Mouse (Mus musculus) NIH3T3 (cell line): ENCODE data around the gene Crb1.
"Not testable (repeated sequence)": the region's sequence is repeated elsewhere in the genome, so short reads cannot be mapped to it uniquely, and the experiment has no call there.

Experiments used
- DNase-seq: peaks from one replicate; pipeline ENCODE4 v3.0.0-alpha.2; 2012; ENCODE audit warnings: low read depth

Crb1 gene

DNA sequence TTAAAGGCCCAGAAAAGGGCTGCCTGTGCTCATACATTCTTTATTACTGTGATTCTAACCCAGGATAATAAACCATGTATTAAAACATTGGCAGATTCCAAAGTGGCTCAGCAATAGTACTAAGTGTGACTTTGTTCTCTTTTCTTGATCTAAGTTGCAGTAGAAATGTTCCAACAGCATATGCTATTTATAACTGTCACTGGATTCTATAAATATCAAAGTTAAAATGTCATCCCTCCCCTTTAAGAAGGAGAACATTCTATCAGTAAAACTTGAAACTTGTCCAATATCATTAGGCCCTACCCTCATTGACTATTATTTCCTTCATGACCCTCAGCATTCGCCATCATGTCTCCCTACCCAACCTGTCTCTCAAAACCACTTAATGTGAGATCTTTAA is 48.1 kb downstream of the Crb1 start:
- no peak for DNase-seq

GRCm38 (mm10) chr1:139328286-139328685 is 48.6 kb downstream of the Crb1 start:
- DNase-seq = no peak

GRCm38 (mm10) chr1:139325378-139325777 is 51.5 kb downstream of the Crb1 start:
- no peak for DNase-seq

DNA sequence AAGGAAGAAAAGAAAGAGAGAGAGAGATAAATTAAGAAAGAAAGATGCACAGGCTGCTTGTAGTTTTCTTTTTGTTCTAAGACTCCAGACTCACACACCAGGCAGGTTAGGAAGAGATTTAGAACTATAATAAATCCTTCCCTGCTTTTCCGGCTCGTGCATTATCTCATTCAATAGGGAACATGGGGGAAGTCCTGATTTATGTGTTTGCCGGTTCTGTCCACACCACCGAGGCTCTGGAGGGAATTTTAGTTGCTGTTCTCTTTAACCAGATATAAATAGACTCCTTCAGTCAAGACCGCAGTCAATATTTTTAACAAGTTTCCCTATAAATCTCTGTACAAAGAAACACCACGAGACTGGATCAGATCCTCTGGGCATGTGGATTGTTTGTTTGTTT is 57.1 kb downstream of the Crb1 start:
- no peak for DNase-seq

GRCm38 (mm10) chr1:139314297-139314874 is 62.5 kb downstream of the Crb1 start:
- peak; percentile 26 for DNase-seq

GRCm38 (mm10) chr1:139308915-139309314 is 68.0 kb downstream of the Crb1 start:
- DNase-seq = no peak

GRCm38 (mm10) chr1:139302519-139302918 is 74.4 kb downstream of the Crb1 start:
- not testable (repeated sequence) for DNase-seq

- no peak for DNase-seq
Observed at GRCm38 (mm10) chr1:139301830-139302229, 75.1 kb downstream of the Crb1 start.

DNA sequence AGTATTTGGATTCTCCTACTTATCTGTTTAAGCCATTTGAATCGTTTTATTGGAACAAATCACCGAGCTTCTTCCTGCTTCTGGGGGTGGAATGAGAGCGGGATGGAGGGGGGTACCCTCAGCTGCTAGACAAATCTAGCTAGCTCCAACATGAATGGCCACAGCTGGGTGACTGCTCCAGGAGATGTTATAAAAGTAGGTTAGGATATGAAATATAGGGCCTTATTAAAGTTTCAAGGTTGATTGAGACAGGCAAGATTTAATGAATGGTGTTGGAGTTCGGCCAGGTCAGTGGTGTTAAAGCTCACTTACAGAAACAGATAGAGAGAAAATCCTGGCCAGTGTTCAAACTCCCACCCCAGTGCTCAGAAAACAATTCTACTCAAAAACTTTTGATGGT is 84.9 kb downstream of the Crb1 start:
- DNase-seq = no peak

GRCm38 (mm10) chr1:139291593-139291992 is 85.3 kb downstream of the Crb1 start:
- DNase-seq = no peak

GRCm38 (mm10) chr1:139276619-139277320 is 100.1 kb downstream of the Crb1 start:
- DNase-seq = peak; percentile 46

DNA sequence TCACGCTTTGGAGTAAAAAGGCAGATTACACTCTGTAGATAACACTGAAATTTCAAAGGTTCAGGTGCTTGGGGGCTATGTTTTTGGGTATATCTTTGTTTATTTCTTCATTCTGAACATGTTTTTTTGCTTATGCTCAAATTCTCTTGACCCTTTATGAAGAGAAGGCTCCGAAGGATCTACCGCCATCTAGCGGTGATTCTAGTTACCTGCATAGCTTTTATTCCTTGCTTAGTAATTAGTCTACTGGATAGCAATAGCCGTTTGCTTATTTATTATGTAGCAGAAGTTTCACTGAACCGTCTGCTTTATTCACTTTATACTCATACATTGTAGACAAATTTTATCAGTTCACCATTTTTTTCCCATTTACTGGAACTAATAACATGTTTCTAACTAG is 109.1 kb downstream of the Crb1 start:
- peak; percentile 92 for DNase-seq

- DNase-seq = no peak
Observed at GRCm38 (mm10) chr1:139264245-139264644, 112.7 kb downstream of the Crb1 start.

- DNase-seq = no peak
Observed at GRCm38 (mm10) chr1:139263158-139263557, 113.7 kb downstream of the Crb1 start.

DNA sequence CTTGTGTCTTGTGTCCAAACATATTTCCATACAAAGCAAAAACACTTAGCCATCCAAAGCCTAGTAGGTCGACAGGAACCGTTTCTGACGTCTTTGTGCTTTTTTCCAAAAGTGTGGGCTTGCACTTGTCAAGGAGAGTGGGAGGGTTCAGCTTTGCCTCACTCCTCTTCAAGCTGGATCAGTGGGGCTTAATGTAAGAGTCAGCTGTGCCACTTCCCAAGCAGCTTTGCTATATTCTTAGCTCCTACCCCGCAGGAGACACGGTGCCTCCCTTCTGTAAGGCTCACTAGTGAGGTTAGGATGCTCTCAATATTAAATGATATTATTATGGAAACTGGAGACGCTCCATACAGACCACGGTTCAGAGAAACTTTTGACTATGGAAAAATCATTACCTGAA is 121.3 kb downstream of the Crb1 start:
- DNase-seq = no peak

GRCm38 (mm10) chr1:139252041-139252440 is 124.9 kb downstream of the Crb1 start:
- no peak for DNase-seq

DNA sequence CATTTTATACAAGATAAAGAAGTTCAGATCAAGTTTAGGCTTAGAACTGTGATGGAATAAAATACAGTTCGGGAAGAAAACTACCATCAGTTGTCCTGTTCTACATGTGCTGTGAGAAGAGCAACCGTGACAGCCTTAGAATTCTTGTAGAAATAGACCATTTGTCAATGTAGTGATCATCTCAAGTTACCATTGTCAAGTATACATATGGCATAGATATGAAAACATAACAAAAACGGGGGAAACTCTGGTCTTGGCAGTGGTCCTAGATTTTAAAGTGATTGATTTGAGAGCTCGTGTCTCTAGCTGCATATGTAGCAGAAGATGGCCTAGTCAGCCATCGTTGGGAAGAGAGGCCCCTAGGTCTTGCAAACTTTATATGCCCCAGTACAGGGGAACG is 127.7 kb downstream of the Crb1 start:
- no peak for DNase-seq

GRCm38 (mm10) chr1:139246723-139247380 is 130.0 kb downstream of the Crb1 start:
- peak; percentile 14 for DNase-seq

GRCm38 (mm10) chr1:139236794-139237193 is 140.1 kb downstream of the Crb1 start:
- no peak for DNase-seq

- no peak for DNase-seq
Observed at GRCm38 (mm10) chr1:139234611-139235568, 142.0 kb downstream of the Crb1 start.

DNA sequence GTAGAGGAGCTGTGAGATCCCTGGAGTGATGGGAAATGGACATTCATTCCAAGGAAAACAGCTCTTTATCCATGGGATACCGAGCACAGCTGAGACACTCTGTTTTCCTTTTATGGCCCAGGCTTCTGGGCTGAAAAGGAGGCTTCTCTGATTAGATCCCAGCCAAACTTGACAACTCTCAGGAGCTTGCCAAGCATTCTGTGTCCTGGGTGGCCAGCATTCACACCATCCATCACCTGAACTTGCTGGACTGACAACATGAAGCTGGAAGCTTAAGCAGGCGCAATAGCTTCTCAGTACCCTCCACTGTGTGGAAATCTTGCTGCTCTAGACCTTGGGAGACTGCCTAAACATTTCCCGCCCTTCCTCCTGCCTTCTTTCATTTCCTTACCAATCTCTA is 144.3 kb downstream of the Crb1 start:
- no peak for DNase-seq

DNA sequence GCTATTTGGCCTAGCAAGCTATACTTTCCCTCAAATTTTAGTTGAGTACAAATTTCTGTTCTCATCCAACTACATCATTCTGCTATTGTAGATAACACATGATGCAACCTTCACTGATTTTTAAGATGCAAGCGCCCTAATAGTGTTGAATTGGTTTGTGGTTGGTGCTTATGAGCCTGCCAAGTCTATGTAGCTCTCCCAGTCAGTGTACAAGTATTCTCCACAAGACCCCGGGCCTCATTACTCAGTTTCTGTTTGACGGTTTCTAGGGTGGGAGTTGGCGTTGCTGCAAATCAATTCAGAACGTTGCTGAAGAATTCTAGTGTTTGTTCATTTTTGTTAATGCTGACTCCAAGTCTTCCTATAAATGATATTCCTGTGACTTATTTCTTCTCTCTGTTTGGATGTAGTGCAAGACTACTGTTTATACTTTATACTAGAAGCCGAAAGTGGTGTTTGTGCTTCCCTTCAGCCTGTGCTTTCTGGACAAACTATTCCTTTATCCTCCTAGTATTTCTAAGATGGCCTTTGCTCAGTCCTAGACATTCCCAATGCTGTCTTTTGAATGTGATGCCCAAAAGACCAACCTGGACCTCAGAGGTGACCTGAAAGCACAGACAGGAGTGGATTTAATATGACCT is 152.5 kb downstream of the Crb1 start:
- peak; percentile 27 for DNase-seq
